Mouse (Mus musculus) kidney, embryonic 16.5 days (tissue): ENCODE results near the gene Pacrg. TPM values are rescaled to one million over a fixed set of nuclear protein-coding genes. Genes with fewer than 3 reads are reported as not detected.

Source experiments
- ATAC-seq: fragments of 200-750 bp; cut with Nextera tagmentation; 2 replicates; pipeline ENCODE4 v1.8.0; 2017; ENCODE audit warnings: moderate TSS enrichment; ENCODE audit not compliant: low FRiP score, low TSS enrichment
- H3K27ac ChIP-seq: fragments of 300-500 bp; sonication (generic); 2 replicates; pipeline ENCODE4 v1.5.1; 2014; ENCODE audit warnings: low read length
- H3K27me3 ChIP-seq: fragments of 300-500 bp; sonication (generic); 2 replicates; pipeline ENCODE4 v1.6.1; 2014; ENCODE audit warnings: low read length, control low read depth, mixed read lengths; ENCODE audit not compliant: insufficient read depth
- H3K36me3 ChIP-seq: fragments of 300-500 bp; sonication (generic); 2 replicates; pipeline ENCODE4 v1.6.1; 2014; ENCODE audit warnings: low read length, control low read depth, mixed read lengths; ENCODE audit not compliant: insufficient read depth
- H3K4me1 ChIP-seq: fragments of 300-500 bp; sonication (generic); 2 replicates; pipeline ENCODE4 v1.6.1; 2014; ENCODE audit warnings: low read length, control low read depth, mixed read lengths; ENCODE audit not compliant: insufficient read depth
- H3K4me2 ChIP-seq: fragments of 300-500 bp; sonication (generic); replicated peaks from 2 replicates; pipeline ENCODE4 v1.6.1; 2014; ENCODE audit warnings: low read depth, low read length
- H3K4me3 ChIP-seq: fragments of 300-500 bp; sonication (generic); 2 replicates; pipeline ENCODE4 v1.5.1; 2014; ENCODE audit warnings: mild to moderate bottlenecking, low read length
- H3K9ac ChIP-seq: fragments of 300-500 bp; sonication (generic); replicated peaks from 2 replicates; pipeline ENCODE4 v1.6.1; 2014; ENCODE audit warnings: low read length
- H3K9me3 ChIP-seq: fragments of 300-500 bp; sonication (generic); 2 replicates; pipeline ENCODE4 v1.6.1; 2016; ENCODE audit warnings: low read length, control low read depth
- WGBS: fragments of 180-500 bp; shearing (Covaris S2); extraction: QIAGEN DNeasy Blood & Tissue Kit; methylation state at CpG from one replicate; pipeline ENCODE4 v1.1.7; 2014; 5-methylcytosine and 5-hydroxymethylcytosine counted together
- polyA plus RNA-seq: library from polyadenylated mRNA; unstranded; fragments of >200 nt; fragmentation: Nextera tagmentation; extraction: Ambion mirVana; gene quantifications from 2 replicates; pipeline ENCODE4 v1.2.1, GENCODE M21; 2015

Pacrg gene
- polyA plus RNA-seq, 1 experiment from 2014 or later: 3.9 TPM

DNA sequence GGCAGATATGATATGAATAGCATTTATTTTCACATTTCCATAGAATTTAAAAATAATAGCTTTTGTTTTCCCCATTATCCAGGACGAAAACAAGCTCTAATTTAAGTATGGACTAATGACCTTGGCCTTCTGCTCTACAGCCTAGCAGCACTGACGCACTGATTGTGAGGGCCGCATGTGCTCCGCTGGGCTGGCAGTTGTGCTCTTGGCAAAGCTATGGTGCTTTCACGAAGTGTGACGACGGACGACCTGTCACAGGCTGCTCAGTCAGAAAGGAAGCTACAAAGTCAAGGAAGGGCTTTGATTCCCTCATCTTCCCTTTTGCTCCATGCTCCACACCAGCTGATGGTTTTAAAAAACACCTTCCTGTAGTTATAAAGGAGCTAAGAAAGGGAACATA lies 142.1 kb downstream of the Pacrg start:
- peaks cover 5% of the 10 kb centered on the region; the same call in 1 of the 2 replicates for H3K4me1 ChIP-seq
- 54% methylated on average over 8 of the region's 8 CpGs for WGBS

DNA sequence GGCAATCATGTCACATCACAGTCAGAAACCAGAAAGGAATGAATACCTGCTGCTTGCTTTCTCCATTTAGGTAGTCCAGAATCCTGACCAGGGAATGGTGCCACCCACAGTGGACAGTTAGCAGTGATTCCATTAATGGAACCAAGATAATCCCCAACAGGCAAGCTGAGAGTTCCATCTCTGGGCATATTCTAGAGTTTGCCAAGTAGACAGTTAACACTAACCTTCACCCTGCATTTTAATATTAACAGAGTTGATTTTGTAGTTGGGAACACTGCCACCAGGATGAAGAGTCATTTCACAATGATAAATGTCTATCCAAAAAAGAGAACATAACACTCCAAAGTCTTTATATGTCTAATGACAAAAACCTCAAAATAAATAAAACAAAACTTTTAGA lies 144.7 kb downstream of the Pacrg start:
- no peak overlapping the region for H3K9ac ChIP-seq
- H3K9me3 ChIP-seq: no peaks in the 10 kb centered on the region
- no peak overlapping the region for H3K27ac ChIP-seq

More for the DNA sequence above, 142.1 kb downstream of the Pacrg start:
- Histone ChIP-seq H3K4me2 (no peak overlapping the region), H3K36me3 (no peaks in the 10 kb centered on the region), H3K9me3 (no peaks in the 10 kb centered on the region), H3K9ac (no peak overlapping the region), H3K27ac (no peak overlapping the region), H3K4me3 (no peak overlapping the region), H3K27me3 (no peaks in the 10 kb centered on the region)
- ATAC-seq: no peak

DNA sequence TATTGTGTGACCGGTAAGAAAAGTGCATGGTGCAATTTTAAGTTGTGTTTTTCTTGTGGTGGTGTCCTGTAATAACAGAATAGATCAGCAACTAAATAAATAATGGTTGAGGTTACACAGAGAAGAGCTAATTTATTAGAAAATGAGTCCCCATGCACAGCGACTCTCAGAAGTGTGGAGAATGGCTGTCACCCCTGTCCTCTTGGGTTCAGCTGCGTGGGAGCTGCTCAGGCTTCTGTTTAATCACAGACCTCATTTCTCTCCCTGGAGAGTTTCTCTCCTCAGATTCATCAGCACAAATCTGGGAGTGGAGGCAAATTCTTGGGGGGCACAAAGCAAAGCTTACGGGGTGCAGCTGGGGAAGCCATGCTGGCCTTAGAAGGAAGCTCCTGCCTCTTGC lies 163.0 kb downstream of the Pacrg start:
- H3K4me1 ChIP-seq: 0 out of 2 replicates have a peak, but pooled peaks cover 10% of the 10 kb centered on the region
- no peaks in the 10 kb centered on the region for H3K36me3 ChIP-seq
- 33% methylated on average over 4 of the region's 4 CpGs for WGBS
- no peaks in the 10 kb centered on the region for H3K9me3 ChIP-seq
- no peak overlapping the region for H3K4me2 ChIP-seq
- H3K4me3 ChIP-seq: no peak overlapping the region
- H3K27me3 ChIP-seq: no peaks in the 10 kb centered on the region
- H3K9ac ChIP-seq: no peak overlapping the region
- no peak for ATAC-seq
- no peak overlapping the region for H3K27ac ChIP-seq

More for the DNA sequence above, 144.7 kb downstream of the Pacrg start:
- H3K4me2 ChIP-seq: no peak overlapping the region
- H3K36me3 ChIP-seq: no peaks in the 10 kb centered on the region
- H3K27me3 ChIP-seq: no peaks in the 10 kb centered on the region
- no peak for ATAC-seq
- no peaks in the 10 kb centered on the region for H3K4me1 ChIP-seq
- no peak overlapping the region for H3K4me3 ChIP-seq

DNA sequence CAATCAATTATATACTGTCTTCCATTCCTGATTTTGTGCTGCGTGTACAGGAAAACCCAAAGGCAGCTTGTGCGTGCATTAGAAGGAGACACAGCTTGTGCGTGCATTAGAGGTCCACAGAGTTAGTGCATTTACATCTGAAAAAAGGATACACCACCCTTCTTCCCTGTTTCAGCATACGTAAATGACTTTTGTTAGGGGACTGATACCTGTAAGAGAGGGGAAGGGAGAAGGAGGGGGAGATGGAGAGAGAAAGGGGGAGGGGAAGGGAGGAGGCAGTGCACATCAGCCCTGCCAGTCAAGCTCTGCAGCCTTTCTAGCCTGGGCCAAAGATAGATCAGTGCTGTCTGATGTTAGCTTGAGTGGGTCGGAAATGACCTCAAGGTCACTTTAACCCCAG lies 164.6 kb downstream of the Pacrg start:
- WGBS: 75% methylated on average over 5 of the region's 5 CpGs
- ATAC-seq: no peak
- H3K9ac ChIP-seq: no peak overlapping the region

DNA sequence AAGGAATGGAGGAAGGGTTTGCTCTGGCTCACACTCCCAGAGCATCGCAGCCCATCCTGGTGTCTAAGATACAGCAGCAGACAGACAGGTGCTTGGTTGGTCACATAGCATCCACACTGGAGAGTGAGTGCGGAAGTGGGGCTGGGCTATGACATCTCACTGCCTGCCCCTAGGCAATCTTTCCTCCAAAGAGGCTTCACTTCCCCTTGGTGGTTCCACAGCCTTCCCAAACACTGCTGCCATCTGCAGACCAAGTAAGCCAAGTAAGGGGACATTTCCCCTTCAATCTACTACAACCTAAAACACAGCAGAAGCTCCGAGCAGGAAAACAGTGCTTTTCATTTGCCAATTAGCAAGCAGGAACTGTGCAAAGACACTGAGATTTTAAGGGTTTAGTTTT lies 165.1 kb downstream of the Pacrg start:
- WGBS: 68% methylated on average over 3 of the region's 3 CpGs
- no peak overlapping the region for H3K4me3 ChIP-seq
- H3K4me2 ChIP-seq: no peak overlapping the region
- no peaks in the 10 kb centered on the region for H3K36me3 ChIP-seq
- ATAC-seq: no peak
- H3K9me3 ChIP-seq: no peaks in the 10 kb centered on the region
- H3K9ac ChIP-seq: no peak overlapping the region
- H3K4me1 ChIP-seq: 0 out of 2 replicates have a peak, but pooled peaks cover 10% of the 10 kb centered on the region
- H3K27me3 ChIP-seq: no peaks in the 10 kb centered on the region
- no peak overlapping the region for H3K27ac ChIP-seq

More for the DNA sequence above, 164.6 kb downstream of the Pacrg start:
- no peak overlapping the region for H3K27ac ChIP-seq
- no peaks in the 10 kb centered on the region for H3K36me3 ChIP-seq
- no peaks in the 10 kb centered on the region for H3K9me3 ChIP-seq
- H3K27me3 ChIP-seq: no peaks in the 10 kb centered on the region
- H3K4me1 ChIP-seq: 0 out of 2 replicates have a peak, but pooled peaks cover 10% of the 10 kb centered on the region
- H3K4me2 ChIP-seq: no peak overlapping the region
- H3K4me3 ChIP-seq: no peak overlapping the region

DNA sequence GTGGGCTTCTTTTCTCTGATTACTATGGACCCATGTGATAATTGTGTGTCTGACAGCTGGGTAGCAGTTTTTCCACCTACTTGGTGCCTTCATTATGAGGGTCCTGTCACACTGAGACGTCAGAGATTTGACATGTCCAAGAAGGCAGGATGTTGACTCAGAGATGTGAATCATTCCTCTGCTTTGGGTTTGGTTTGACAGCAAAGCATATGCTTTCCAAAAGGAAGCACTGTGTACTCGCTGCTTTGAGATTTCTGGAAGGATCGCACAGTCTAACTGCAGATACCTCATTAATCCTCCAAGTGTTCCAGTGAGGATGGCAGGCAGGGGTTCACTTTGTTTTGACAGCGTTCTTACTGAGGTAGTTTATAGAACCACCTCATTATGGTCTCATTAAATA lies 178.8 kb downstream of the Pacrg start:
- no peak overlapping the region for H3K9ac ChIP-seq
- no peaks in the 10 kb centered on the region for H3K36me3 ChIP-seq
- no peaks in the 10 kb centered on the region for H3K9me3 ChIP-seq
- no peak for ATAC-seq
- no peak overlapping the region for H3K27ac ChIP-seq
- H3K4me1 ChIP-seq: no peaks in the 10 kb centered on the region
- no peaks in the 10 kb centered on the region for H3K27me3 ChIP-seq
- WGBS: 77% methylated on average over 4 of the region's 4 CpGs
- no peak overlapping the region for H3K4me2 ChIP-seq
- H3K4me3 ChIP-seq: no peak overlapping the region

DNA sequence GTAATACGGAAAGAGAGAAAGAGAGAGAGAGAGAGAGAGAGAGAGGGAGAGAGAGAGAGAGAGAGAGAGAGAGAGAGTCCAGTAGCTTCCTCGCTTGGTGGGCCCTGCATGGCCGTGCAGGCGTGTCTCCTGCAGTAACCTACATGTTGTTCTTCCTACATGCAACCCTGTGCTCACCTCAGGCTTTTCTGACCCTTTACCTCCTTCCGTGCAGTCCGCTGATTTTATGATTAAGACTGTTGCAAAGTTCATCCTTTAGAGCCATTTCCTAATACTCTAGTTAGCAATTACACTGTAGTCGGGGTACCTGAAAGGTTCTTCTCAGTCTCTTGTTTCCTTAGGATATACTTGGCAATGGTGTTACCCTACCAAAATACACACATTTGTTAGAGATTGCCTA lies 196.5 kb downstream of the Pacrg start:
- H3K9me3 ChIP-seq: no peaks in the 10 kb centered on the region
- H3K4me2 ChIP-seq: no peak overlapping the region
- H3K27me3 ChIP-seq: no peaks in the 10 kb centered on the region
- no peak overlapping the region for H3K4me3 ChIP-seq
- no peak overlapping the region for H3K27ac ChIP-seq
- no peaks in the 10 kb centered on the region for H3K36me3 ChIP-seq
- no peak overlapping the region for H3K9ac ChIP-seq
- 87% methylated on average over 7 of the region's 7 CpGs for WGBS
- H3K4me1 ChIP-seq: no peaks in the 10 kb centered on the region
- ATAC-seq: no peak

DNA sequence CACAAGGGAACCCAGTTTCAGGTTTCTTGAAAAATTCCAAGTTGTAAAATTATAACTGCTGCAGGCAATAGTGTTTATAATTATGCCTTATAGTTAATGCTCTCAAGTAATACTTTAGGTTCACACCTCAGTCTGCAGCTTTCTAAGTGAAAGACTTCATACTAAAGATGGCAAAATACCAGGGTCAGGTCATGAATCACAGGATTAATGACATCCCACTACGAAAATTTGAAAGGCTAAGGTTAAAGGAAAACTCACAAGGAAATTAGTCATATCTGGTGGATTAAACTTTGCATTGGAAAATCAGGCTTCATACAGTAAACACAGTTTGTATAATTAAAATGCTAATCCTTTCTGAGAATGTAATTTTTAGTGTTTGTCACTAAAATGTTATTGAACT lies 200.3 kb downstream of the Pacrg start:
- 39% methylated on average over 1 of the region's 1 CpGs for WGBS
- no peaks in the 10 kb centered on the region for H3K9me3 ChIP-seq
- no peak for ATAC-seq
- H3K27me3 ChIP-seq: no peaks in the 10 kb centered on the region
- no peaks in the 10 kb centered on the region for H3K36me3 ChIP-seq
- H3K4me2 ChIP-seq: no peak overlapping the region
- no peak overlapping the region for H3K9ac ChIP-seq
- no peak overlapping the region for H3K27ac ChIP-seq
- H3K4me3 ChIP-seq: no peak overlapping the region
- H3K4me1 ChIP-seq: no peaks in the 10 kb centered on the region; the same call in 1 of the 2 replicates

DNA sequence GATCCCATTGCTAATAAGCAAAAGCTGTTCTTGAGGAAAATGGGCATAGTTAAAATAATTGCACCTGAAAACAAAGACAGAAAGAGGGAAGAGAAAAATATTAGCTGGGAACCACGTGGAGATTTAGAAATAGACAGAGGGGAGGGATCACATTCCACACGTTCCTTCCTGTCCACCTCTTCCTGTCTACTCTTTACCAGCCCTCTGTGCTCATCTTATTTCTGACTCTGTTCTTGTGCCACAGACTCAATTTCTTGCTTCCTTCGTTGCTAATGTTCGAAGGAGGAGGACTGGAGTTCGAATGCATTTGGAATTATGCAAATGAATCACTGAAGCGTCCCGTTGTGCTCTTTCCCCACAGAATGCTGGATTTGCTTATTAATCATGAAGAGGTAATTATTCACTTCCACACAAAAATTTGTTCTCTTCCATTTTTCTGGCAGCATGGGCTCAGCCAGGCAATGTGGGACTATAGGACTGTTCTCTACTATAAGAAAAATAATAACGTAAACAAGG lies 204.1 kb downstream of the Pacrg start:
- peak; percentile 57; the same call in 1 of the 2 replicates for ATAC-seq
- 59% methylated on average over 8 of the region's 8 CpGs for WGBS
- Histone ChIP-seq H3K4me2 (no peak overlapping the region), H3K9me3 (no peaks in the 10 kb centered on the region), H3K27me3 (no peaks in the 10 kb centered on the region), H3K36me3 (no peaks in the 10 kb centered on the region), H3K27ac (peak overlapping the region; percentile 74), H3K4me3 (no peak overlapping the region), H3K4me1 (no peaks in the 10 kb centered on the region; the same call in 1 of the 2 replicates), H3K9ac (no peak overlapping the region)

DNA sequence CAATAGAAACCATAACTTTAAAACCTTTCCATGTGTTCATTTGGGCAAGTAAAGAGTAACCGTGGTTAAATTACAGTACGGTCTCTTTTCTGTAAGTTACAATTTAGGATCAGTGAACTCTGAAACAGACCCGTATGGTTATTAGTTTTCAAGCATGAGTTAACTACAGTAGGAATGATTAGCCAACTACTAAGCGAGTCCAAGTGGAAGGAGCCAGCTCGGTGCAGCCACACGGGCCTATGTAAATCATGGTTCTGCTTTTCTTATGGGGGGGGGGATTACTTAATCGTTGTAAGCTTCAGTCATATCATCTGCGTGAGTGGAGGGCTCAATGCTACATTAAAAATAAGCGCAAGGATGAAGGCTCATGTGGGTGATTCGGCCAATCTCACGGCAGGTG lies 204.6 kb downstream of the Pacrg start:
- Histone ChIP-seq H3K36me3 (no peaks in the 10 kb centered on the region), H3K9ac (no peak overlapping the region), H3K27me3 (no peaks in the 10 kb centered on the region), H3K4me2 (peak overlapping the region; percentile 5; the same call in 1 of the 2 replicates), H3K4me3 (no peak overlapping the region), H3K4me1 (no peaks in the 10 kb centered on the region; the same call in 1 of the 2 replicates), H3K9me3 (no peaks in the 10 kb centered on the region), H3K27ac (peak overlapping the region; percentile 74)
- peak; percentile 87 for ATAC-seq
- WGBS: 77% methylated on average over 11 of the region's 11 CpGs
